Mouse (Mus musculus) ES-E14 (cell line): ENCODE results near the gene Zfp692. TPM values are rescaled to one million over a fixed set of nuclear protein-coding genes. Genes with fewer than 3 reads are reported as not detected.
A peak's percentile ranks its signal among the peaks of the same experiment; 100 is the strongest.

Experiments
- DNase-seq: peaks from one replicate; pipeline ENCODE4 v3.0.0-alpha.2; 2013; ENCODE audit warnings: low read depth, low spot score
- H3K27ac ChIP-seq: 2 replicates; pipeline ENCODE4 v1.5.1; 2012; ENCODE audit warnings: low read depth, mild to moderate bottlenecking, low read length, moderate library complexity, mixed read lengths; ENCODE audit not compliant: poor library complexity, insufficient read depth, severe bottlenecking
- H3K36me3 ChIP-seq: 2 replicates; pipeline ENCODE4 v1.6.1; 2012; ENCODE audit warnings: mild to moderate bottlenecking, low read length, moderate library complexity, mixed read lengths; ENCODE audit not compliant: control insufficient read depth, poor library complexity, insufficient read depth, severe bottlenecking
- H3K4me1 ChIP-seq, 2 experiments: fragments of 150-350 bp in 1 of 2; sonication (generic) in 1 of 2; 2 replicates each; pipeline ENCODE4 v1.6.1; 2012; ENCODE audit warnings: low read length in 2 of 2, mild to moderate bottlenecking in 1 of 2, mixed read lengths in 1 of 2; ENCODE audit not compliant: control insufficient read depth in 2 of 2, insufficient read depth in 2 of 2, poor library complexity in 1 of 2
- H3K4me3 ChIP-seq, 2 experiments: fragments of 150-350 bp in 1 of 2; sonication (generic) in 1 of 2; 2 replicates each; pipeline ENCODE4 v1.5.1; 2012; ENCODE audit warnings: low read length in 2 of 2, low read depth in 1 of 2, mild to moderate bottlenecking in 1 of 2, mixed read lengths in 1 of 2; ENCODE audit not compliant: insufficient read depth in 1 of 2, poor library complexity in 1 of 2, severe bottlenecking in 1 of 2
- H3K9ac ChIP-seq: 2 replicates; pipeline ENCODE4 v1.6.1; 2012; ENCODE audit warnings: low read depth, mild to moderate bottlenecking, low read length, mixed read lengths; ENCODE audit not compliant: poor library complexity, insufficient read depth, severe bottlenecking
- H3K9me3 ChIP-seq: fragments of 150-350 bp; sonication (generic); 2 replicates; pipeline ENCODE4 v1.6.1; 2012; ENCODE audit warnings: low read depth, mild to moderate bottlenecking, low read length; ENCODE audit not compliant: control insufficient read depth, insufficient read depth
- CHD2 ChIP-seq: IDR thresholded peaks from 2 replicates; pipeline ENCODE4 v1.6.1; 2014; ENCODE audit warnings: mild to moderate bottlenecking, low read depth, low read length, inconsistent platforms
- HCFC1 ChIP-seq: IDR thresholded peaks from 2 replicates; pipeline ENCODE4 v1.6.1; 2012; ENCODE audit warnings: low read length, inconsistent platforms, borderline replicate concordance; ENCODE audit not compliant: insufficient read depth
- MAFK ChIP-seq: IDR thresholded peaks from 2 replicates; pipeline ENCODE4 v1.6.1; 2014; ENCODE audit warnings: mild to moderate bottlenecking, low read depth, low read length, inconsistent platforms; ENCODE audit not compliant: insufficient read depth
- ZC3H11A ChIP-seq: IDR thresholded peaks from 2 replicates; pipeline ENCODE4 v1.6.1; 2012; ENCODE audit warnings: low read depth, mild to moderate bottlenecking, inconsistent platforms, low read length, borderline replicate concordance
- ZNF384 ChIP-seq: IDR thresholded peaks from 2 replicates; pipeline ENCODE4 v1.6.1; 2012; ENCODE audit warnings: low read depth, low read length, inconsistent platforms
- in situ Hi-C, 2 experiments: fragments of 600-800 bp; cut with MboI; formaldehyde crosslinking; loops; one replicate each; pipeline ENCODE4 v1.15.1; 2025; ENCODE audit warnings: low sequenced_read_pairs in 2 of 2, inconsistent platforms in 1 of 2; ENCODE audit not compliant: unreplicated experiment in 2 of 2
- total RNA-seq: library from RNA; depleted of rRNA; stranded (reverse); fragments of 300-350 nt; gene quantifications from 2 replicates; pipeline ENCODE4 v1.2.3, GENCODE M21; 2012

Gene Zfp692
- total RNA-seq, 1 experiment: 28.0 TPM

DNA sequence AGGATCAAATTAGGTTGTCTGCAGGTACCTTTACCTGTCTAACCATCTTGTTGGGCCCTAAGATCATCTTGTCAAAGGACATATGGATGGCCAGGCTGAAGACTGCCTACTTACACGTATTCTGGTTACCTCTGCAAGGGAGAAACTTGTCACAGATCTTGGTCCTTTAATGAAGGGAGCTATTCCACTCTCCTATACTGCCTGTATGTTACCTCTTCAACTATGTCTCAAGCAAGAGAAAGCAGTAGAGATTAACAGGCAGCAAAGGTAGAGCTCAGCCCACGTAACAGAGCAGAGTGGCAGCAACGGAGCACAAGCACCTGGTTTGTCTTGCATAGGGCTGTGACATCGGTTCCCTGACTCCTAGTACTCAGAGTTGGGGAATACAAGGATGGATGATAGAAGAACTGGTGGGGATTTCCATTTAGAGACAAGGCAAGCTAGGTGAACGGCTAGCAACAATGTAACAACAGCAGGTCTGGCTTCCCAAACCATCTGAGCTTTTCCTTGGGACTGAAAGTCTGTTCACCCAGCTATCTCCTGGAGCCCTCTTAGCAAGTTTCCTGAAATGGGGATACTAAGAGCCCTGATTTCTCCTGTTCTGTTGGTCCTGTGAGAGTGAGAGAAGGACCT, 8.8 kb downstream of the Zfp692 start:
- Histone ChIP-seq H3K36me3 (peaks cover 10% of the 10 kb centered on the region), H3K4me3 (no peak overlapping the region), H3K9ac (no peak overlapping the region), H3K27ac (no peak overlapping the region), H3K9me3 (no peaks in the 10 kb centered on the region), H3K4me1 (no peaks in the 10 kb centered on the region)
- TF ChIP-seq CHD2: no peak
- TF ChIP-seq MAFK: no peak
- TF ChIP-seq ZC3H11A: no peak
- no peak for TF ChIP-seq ZNF384
- TF ChIP-seq HCFC1: no peak
- in situ Hi-C loops: no loop called here
- no peak for DNase-seq

DNA sequence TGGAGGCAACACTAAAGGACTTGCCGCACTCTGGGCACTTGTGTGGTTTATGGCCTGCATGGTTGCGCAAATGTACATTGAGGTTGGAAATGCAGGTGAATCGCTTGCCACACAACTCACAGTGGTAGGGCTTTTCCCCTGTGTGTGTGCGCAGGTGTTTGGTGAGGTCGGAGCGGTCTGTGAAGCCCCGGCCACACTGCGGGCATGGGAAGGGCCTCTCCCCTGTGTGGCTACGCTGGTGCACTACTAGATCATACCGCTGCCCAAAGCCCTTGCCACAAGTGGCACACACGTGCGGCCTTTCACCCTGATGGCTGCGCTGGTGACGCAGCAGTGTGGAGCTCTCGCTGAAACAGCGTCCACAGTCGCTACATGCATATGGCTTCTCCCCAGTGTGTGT, 9.5 kb downstream of the Zfp692 start:
- H3K4me1 ChIP-seq: no peaks in the 10 kb centered on the region
- peaks cover 7% of the 10 kb centered on the region for H3K36me3 ChIP-seq
- H3K9ac ChIP-seq: peak overlapping the region; percentile 6; the same call in 1 of the 2 replicates
- no peak overlapping the region for H3K27ac ChIP-seq
- TF ChIP-seq ZNF384 (no peak), HCFC1 (no peak), MAFK (no peak), ZC3H11A (no peak), CHD2 (no peak)
- in situ Hi-C loops: no loop called here
- H3K4me3 ChIP-seq: peak overlapping the region; percentile 56 to 57; a peak in 3 of 4 replicates
- DNase-seq: no peak
- H3K9me3 ChIP-seq: no peaks in the 10 kb centered on the region

DNA sequence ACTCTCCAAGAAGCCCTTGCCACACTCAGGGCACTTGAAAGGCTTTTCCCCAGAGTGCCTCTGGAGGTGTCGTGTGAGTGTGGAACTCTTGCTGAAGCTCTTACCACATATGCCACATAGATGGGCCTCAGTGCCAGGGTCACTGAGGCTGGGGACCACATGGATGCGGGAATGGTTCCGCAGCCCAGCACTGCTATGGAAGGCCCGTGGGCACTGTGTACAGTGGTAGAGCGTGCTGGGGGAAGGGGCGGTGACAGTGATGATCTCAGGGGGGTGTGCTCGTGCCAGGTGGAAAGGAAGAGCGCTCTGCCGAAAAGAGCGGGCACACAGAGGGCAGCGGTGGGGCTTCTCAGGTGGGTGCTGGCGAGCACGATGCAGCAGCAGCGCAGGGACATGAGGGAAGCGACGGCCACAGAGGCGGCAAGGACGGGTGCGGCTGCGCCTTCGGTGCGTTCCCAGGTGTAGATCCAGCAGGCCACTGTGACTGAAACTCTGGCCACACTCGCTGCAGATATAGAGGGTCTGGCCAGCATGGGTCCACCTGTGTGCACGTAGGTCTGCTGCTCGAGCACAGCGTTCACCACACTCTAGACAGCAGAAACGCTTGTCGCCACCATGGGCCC, 10.0 kb downstream of the Zfp692 start:
- DNase-seq: no peak
- Histone ChIP-seq H3K27ac (no peak overlapping the region), H3K9me3 (no peaks in the 10 kb centered on the region), H3K4me3 (peak overlapping the region; percentile 56 to 57), H3K9ac (peak overlapping the region; percentile 39; the same call in 1 of the 2 replicates), H3K36me3 (peaks cover 7% of the 10 kb centered on the region), H3K4me1 (no peaks in the 10 kb centered on the region)
- TF ChIP-seq ZNF384 (no peak), CHD2 (no peak), HCFC1 (no peak), MAFK (no peak), ZC3H11A (no peak)
- in situ Hi-C loops: no loop called here

DNA sequence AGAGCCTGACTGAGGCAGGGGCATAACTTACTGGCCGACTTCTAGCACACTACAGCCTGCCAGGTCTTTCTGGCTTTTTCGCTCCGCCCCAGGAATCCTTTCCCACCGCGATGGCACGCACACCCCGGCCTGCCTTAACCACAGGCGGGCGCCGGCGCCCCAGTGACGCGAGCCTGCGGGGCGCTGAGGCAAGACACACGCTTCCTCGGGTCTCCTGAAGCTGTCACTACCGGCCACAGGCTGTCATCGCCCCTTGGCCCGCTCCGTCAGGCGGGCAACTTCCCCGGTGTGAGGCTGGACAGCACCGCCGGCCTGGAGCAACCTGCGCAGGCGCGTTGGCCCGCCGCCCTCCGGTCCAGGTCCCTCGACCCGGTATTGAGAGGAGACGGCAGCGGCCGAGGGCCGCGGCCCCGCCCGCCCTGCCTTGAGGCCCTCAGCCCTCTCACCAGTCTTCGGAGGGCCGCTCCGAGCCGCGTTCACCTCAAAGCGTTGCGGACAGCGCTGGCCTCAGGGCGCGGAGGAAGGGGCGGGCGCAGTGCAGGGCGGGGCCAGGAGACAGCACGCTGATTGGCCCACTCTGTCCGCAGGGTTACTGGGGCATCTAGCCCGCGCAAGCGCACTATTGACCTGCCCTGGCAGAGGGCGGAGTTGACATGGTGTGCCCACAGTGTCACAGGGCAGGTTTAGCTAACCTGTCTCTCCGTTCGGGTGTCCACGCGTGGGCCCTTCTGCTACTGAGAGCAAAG, 16.1 kb downstream of the Zfp692 start:
- TF ChIP-seq CHD2 (no peak), ZC3H11A (no peak), ZNF384 (no peak), HCFC1 (no peak), MAFK (no peak)
- in situ Hi-C loops: no loop called here
- Histone ChIP-seq H3K36me3 (no peaks in the 10 kb centered on the region), H3K27ac (no peak overlapping the region), H3K9me3 (no peaks in the 10 kb centered on the region), H3K4me3 (peak overlapping the region; percentile 70 to 78), H3K4me1 (peaks cover 0 to 4% of the 10 kb centered on the region in 2 experiments; a peak in 2 of 4 replicates), H3K9ac (peak overlapping the region; percentile 69)
- DNase-seq: peak; percentile 86
